Mouse (Mus musculus) heart, postnatal 10 days (tissue): ENCODE measurements around the gene Tuba1a. TPM values are rescaled to one million over a fixed set of nuclear protein-coding genes. Genes with fewer than 3 reads are reported as not detected.
A peak's percentile ranks its signal among the peaks of the same experiment; 100 is the strongest.
"Not testable (repeated sequence)": the region's sequence is repeated elsewhere in the genome, so short reads cannot be mapped to it uniquely, and the experiment has no call there.

Experiments
- DNase-seq, 2 experiments: peaks; one replicate each; pipeline ENCODE4 v3.0.0; 2021
- intact Hi-C: fragments of 180-260 bp; cut with DNase I; formaldehyde crosslinking; loops from one replicate; pipeline ENCODE4 v1.15.1; 2025
- total RNA-seq, 2 experiments: library from RNA; stranded (reverse); gene quantifications; 2 replicates each; pipeline ENCODE4 v1.2.3; 2021

Gene Tuba1a
- total RNA-seq, 2 experiments from 2014 or later = 263 to 273 TPM

DNA sequence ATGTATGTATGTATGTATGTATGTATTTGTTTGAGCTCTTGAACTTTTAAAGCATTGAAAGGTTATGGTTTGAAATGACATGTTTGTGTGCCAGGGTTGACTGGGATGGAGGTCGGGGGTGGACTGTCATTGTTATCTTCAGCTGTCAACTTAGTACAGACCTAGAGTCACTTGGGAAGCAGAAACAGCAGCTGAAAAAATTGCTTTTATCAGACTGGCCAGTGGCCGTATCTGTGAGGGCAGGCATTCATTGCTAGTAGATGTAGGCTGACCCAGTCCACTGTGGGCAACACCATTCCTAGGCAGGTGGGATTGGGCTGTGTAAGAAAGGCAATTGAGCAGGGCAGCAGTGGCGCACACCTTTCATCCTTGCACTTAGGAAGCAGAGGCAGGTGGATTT is 6.0 kb upstream of the Tuba1a start:
- no peak for DNase-seq
- intact Hi-C loops = no loop called here

DNA sequence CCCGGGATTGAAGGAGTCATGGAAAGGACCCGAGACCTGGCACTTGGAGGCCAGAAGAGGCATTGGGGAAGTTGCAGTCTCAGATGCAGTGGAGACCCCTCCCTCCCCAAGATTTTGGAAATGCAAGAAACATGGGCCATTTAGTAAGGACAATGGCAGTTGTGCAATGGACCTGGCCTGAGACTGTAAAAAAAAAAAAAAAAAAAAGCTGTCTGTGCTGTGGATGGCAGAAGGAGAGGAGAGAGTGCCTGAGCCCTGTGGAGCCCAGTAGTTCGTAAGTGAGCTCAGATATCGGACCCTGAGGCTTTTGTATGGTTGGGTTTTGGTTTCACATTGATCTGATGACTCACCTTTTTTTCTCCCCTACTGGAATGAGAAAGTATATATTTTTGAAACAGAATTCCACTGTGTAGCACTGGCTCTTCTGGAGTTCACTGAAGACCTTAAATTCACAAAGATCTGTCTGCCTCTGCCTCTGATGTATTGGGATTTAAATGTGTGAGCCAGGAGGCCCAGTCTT is 5.5 kb upstream of the Tuba1a start:
- no peak for DNase-seq
- intact Hi-C loops = no loop called here

- DNase-seq = no peak
- intact Hi-C loops = no loop called here
Observed at GRCm38 (mm10) chr15:98957475-98957874, 4.0 kb upstream of the Tuba1a start.

- no peak for DNase-seq
- intact Hi-C loops = no loop called here
Observed at GRCm38 (mm10) chr15:98956000-98956399, 2.5 kb upstream of the Tuba1a start.

DNA sequence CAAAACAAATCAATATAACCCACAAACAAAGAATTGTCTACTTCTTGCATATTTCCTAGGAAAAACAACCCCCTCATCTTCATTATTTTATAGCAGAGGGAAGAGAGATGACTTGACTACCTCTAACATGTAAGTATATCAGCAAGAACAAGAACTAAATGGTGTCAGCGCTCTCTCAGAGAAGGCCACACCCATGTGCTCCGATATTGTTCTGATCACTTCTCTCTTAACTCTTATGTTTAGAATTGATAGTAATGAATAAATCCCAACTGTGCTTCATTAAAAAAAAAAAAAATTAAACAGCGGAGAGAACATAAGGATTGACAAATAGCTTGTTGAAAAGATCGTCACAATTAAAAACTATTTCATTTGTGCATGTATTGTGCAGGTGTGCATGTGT is 1.8 kb upstream of the Tuba1a start:
- intact Hi-C loops = no loop called here
- DNase-seq = no peak

DNA sequence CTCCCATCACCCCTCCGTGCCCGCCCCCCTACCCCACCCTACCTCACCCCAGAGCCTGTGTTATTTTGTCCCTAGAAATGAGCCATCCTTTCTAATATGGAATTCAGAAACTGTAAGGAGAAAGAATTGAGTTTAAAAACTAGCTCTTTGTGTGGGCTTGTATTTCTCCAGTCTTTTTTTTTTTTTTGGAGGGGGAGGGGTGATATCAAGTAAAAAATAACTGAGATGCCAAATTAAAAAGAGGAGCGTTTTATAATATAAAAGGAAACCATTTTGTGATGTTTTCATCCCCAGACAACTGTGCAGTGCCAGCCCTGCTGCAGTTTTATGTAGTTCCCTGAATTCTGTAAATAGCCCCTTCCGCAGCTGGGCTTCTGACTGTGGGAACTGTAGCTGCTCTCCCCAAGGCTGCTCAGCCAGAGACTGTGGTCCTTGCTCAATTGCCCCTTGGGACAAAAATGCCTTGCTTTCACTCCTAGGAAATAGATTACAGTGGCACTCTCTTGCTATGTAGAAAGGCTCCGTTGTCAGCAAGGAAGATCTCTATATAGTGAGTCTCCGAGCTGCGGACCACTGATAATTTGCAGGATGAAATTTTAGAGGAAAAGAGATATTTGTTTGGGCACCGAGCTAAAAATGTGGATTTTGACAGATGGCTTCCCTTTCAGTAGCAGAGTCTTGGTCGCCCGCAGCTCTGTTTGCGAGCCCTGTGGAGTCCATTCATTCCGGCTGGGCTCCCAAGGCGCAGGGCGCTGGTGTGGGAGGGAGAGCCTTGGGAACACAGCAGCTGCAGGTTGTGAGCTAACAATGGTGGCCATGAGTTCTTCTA is 1.1 kb upstream of the Tuba1a start:
- intact Hi-C loops = no loop called here
- peak in 1 of 2 experiments; percentile 33 for DNase-seq

DNA sequence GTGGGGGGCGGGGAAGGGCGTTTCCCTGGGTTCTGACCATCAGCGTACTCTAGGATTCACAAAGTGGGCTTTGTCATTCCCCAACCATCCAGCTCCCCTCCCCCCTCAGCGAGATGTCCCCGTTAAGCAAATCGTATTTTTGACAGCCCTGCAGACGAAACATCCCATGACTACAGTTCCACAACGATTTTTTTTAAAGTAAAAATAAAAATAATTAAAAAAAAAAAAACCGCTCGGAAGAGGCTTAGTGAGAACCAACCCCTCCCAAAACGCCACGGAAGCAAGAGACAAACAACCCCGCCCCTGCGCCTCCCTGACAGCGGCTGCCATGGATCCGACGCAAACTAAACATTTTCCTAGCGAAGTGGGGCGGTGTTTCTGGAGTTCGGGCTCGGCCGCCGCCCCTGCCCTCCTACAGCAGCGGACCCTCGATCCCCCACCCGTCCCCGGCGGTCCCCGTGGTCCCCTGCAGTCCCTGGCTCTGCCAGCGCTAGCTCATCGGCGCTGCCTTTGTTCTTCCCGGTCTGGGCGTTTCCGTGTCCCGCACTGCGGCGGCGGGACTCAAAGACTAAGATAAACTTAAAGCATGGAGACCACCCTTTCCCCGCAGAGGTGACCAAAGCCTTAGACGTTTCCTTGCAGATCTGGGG is 627 bp downstream of the Tuba1a start:
- DNase-seq = peak; percentile 86 to 87
- intact Hi-C loops = loop anchor here (1.0 to 2.0 kb wide), 3 partner anchors 18 to 40 kb away; partner anchors contain the start of gene Tuba1b

GRCm38 (mm10) chr15:98952063-98952455 is 1.4 kb downstream of the Tuba1a start:
- intact Hi-C loops = loop anchor here (2.0 kb wide), 1 partner anchor 17 kb away; the partner anchor contains the start of gene Tuba1b
- no peak for DNase-seq

DNA sequence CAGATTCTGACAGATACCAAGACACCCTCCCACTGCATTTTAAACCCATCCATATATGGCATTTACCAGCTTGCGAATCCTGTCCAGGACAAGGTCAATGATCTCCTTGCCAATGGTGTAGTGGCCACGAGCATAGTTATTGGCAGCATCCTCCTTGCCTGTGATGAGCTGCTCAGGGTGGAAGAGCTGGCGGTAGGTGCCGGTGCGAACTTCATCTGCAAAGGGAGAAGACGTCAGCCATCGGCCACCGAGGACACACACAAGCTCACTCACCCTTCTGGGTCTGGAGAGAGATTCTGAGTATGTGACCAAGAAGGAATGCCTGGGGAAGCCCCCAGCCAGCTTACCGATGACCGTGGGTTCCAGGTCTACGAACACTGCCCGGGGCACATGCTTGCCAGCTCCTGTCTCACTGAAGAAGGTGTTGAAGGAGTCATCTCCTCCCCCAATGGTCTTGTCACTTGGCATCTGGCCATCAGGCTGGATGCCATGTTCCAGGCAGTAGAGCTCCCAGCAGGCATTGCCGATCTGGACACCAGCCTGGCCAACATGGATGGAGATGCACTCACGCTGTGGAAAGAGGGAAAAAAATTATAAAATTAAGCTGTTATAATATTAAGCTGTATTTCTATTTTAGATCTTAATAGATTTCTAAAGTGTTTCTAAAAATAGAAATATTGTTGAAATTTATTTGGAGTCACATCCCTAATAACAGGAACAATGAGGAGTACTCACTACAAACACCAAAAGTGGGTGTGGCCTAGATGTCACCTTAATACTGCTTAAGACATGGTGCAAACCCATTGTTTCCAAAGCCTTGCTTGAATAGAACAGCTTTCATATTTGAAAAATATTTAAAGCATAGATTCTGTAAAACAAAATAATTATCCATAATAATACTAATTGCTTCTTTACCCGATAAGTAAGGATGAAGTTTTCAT is 2.1 kb downstream of the Tuba1a start:
- not testable (repeated sequence) for DNase-seq
- intact Hi-C loops = loop anchor here (2.0 kb wide), 1 partner anchor 17 kb away; the partner anchor contains the start of gene Tuba1b

DNA sequence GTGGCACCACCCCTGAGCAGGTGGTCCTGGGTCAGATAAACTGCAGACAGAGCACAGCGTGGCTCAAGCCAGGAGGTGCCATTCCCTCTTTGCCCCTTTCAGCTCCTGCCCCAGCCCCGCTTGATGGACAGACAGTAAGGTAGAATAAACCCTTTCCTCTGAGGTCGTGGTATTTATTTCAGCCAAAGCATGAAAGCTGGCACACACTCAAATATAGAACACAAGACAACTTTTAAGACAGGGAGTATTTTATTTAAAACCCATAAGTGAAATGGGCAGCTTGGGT is 4.0 kb downstream of the Tuba1a start:
- DNase-seq = no peak
- intact Hi-C loops = no loop called here

- no peak for DNase-seq
- intact Hi-C loops = no loop called here
Observed at GRCm38 (mm10) chr15:98948857-98949606, 4.5 kb downstream of the Tuba1a start.

DNA sequence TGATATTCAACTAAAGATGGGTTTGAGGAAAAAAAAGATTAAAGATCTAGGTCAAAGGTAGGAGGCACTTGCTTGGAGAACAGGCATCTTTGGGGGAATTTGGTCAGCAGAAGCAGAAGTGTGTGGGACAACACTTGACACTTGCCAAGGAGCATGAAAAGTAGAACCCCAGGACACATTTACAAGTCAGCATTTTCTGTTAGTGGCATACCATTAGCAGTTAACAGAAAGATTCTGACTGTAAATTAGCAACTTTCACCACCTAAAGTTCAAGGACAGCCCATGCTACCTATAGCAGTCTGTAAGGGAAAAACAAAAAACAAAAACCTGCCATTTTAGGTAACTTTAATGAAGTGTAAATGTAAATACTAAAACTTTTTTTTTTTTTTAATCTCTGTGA is 5.1 kb downstream of the Tuba1a start:
- DNase-seq = no peak
- intact Hi-C loops = no loop called here

- no peak for DNase-seq
- intact Hi-C loops = no loop called here
Observed at GRCm38 (mm10) chr15:98947884-98948283, 5.6 kb downstream of the Tuba1a start.

DNA sequence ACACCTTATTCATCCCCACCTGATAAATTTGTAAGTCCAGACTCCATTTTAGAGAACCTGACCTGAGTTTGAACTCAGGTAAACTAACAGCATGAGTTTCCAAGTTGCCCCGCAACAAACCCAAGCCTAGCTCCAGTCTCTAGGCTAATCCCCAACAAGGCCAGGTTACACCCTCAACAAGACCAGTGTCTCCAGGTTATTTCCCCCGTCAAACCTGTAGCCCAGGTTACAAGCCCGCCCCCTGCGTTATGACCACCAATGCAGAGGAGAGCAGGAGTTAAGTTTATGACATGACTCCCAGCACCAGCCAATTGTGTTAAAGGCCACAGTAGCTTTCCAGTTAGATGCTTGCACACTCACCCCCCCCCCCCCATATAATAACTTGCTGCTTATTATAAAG is 10.4 kb downstream of the Tuba1a start:
- intact Hi-C loops = no loop called here
- DNase-seq = no peak

- intact Hi-C loops = no loop called here
- DNase-seq = peak in 1 of 2 experiments; percentile 31
Observed at GRCm38 (mm10) chr15:98942081-98942480, 11.4 kb downstream of the Tuba1a start.

DNA sequence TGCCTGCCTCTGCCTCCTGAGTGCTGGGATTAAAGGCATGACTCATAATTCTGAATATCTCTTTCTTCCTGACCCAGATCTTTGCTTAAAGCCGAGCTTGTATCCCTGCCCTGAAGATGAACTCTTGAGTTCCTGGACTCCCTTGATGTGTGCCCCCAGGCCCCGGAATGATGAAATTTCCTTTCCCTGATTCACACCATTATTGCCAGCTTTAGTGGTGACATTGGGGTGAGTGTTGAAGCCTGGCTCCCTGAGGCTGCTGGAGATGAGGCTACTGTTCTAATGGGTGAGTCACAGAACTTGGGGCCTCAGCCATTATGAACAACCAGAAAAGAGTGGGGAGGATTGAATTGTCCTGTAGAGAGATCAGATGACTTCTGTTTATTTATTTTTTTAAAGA is 12.0 kb downstream of the Tuba1a start:
- intact Hi-C loops = no loop called here
- DNase-seq = no peak

- intact Hi-C loops = no loop called here
- no peak for DNase-seq
Observed at GRCm38 (mm10) chr15:98940816-98941215, 12.7 kb downstream of the Tuba1a start.

DNA sequence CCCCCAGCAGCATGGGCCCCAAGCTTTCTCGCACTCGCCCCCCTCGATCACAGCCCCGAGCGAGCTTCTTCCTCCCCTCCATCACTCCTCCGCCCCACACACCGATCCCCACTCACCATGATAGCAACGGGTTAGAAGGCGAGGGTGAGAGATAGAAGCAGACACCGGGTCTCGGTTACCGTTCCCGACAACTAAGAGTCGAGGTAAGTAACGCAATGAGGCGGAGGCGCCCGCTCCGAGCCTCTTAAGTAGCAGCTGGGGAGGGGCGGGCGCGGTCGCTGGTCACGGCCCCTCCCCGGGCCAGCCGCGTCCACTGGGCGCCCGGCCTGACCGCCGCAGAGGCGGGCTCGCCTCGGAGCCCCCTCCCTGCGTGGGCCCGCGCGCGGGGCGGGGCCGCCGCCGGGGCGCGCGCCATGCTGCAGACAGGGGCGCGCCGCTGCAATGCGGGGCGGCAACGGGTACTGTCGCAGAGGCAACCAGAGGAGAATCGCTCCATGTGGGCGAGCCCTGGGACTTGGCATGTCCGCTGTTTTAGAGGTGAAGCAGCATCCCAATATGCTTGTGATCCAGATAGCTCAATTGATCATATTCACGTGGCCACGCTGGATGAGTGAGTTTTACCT is 19.2 kb downstream of the Tuba1a start, which contains the start of gene Tuba1b:
TSS of gene Tuba1b (minus strand) at position 349 of the 623 bp plus-strand sequence.
- intact Hi-C loops = loop anchor here (1.0 to 2.0 kb wide), 3 partner anchors 18 to 59 kb away; partner anchors contain the start of genes Gm49450 and Tuba1a
- peak; percentile 92 to 94 for DNase-seq

- peak; percentile 96 to 97 for DNase-seq
- intact Hi-C loops = loop anchor here (1.0 to 2.0 kb wide), 3 partner anchors 19 to 59 kb away; partner anchors contain the start of genes Gm49450 and Tuba1a
Observed at GRCm38 (mm10) chr15:98933833-98934216, 19.7 kb downstream of the Tuba1a start.
